ENCODE assay signal across 15 mouse cellular contexts in genomic region chr11:118174752-118175151, GRCm38 (mm10). TPM values are rescaled to one million over a fixed set of nuclear protein-coding genes. Genes with fewer than 3 reads are reported as not detected.
DNase-seq lines count a peak whose midpoint lies in the region; ATAC-seq and TF ChIP-seq lines count a peak whose summit lies in the region.
"Had no signal": no experiment of that assay in that cellular context is flagged by ENCODE, and none has a peak within 500 bp of the region (broad histone marks: within the 10 kb centered on the region; RNA-seq: fewer than 3 reads in every experiment).

No protein-coding gene starts in this region.

- 81% methylated on average over 7 of the region's 7 CpGs for WGBS in liver, adult 2 months
- 90% methylated on average over 7 of the region's 7 CpGs for WGBS in liver, embryonic 11.5 days
- 29% methylated on average over 7 of the region's 7 CpGs for WGBS in heart, embryonic 15.5 days
- 70% methylated on average over 7 of the region's 7 CpGs for WGBS in stomach, embryonic 15.5 days
- 88% methylated on average over 7 of the region's 7 CpGs for WGBS in kidney, embryonic 16.5 days

- no peak for TF ChIP-seq CTCF in liver, adult 2 months (IDR thresholded peaks at IDR 0.05; ENCODE audit: low read depth, low read length)

- H3K9ac ChIP-seq in liver, adult 2 months (ENCODE audit: low read depth, low read length) = no peak overlapping the region
- H3K9ac ChIP-seq in liver, embryonic 11.5 days (ENCODE audit: low read depth, low read length) = no peak overlapping the region
- H3K9ac ChIP-seq in heart, embryonic 15.5 days = no peak overlapping the region
- H3K9ac ChIP-seq in stomach, embryonic 15.5 days = no peak overlapping the region
- H3K9ac ChIP-seq in kidney, embryonic 16.5 days (replicated peaks; ENCODE audit: low read length) = no peak overlapping the region
- H3K9ac ChIP-seq: hindbrain, embryonic 12.5 days; liver, embryonic 15.5 days had no signal

- no peak for TF ChIP-seq POLR2A in liver, adult 2 months (IDR thresholded peaks at IDR 0.05; ENCODE audit: extremely low read depth, insufficient read depth, low read length)

- DNase-seq in liver, adult 2 months (ENCODE audit: extremely low read depth, low read depth, low spot score) = peak; percentile 24
- DNase-seq in liver, embryonic 11.5 days (ENCODE audit: low spot score) = no peak
- DNase-seq in heart, adult 11 months = peak; percentile 97
- no peak for DNase-seq in left cerebral cortex, postnatal 25 days (ENCODE audit: low spot score in 2 of 2)
- DNase-seq: cerebellum, adult 8-10 months; kidney, adult 18-20 months; midbrain, embryonic 14.5 days; thymus, adult 2 months had no signal

- no peak overlapping the region for H3K27ac ChIP-seq in liver, adult 2 months (replicated peaks; ENCODE audit: insufficient read depth, low read depth, low read length)
- no peak overlapping the region for H3K27ac ChIP-seq in liver, embryonic 11.5 days (ENCODE audit: low read depth, low read length)
- H3K27ac ChIP-seq in heart, embryonic 15.5 days = peak overlapping the region; percentile 88
- H3K27ac ChIP-seq in stomach, embryonic 15.5 days = no peak overlapping the region
- H3K27ac ChIP-seq in kidney, embryonic 16.5 days (ENCODE audit: low read length) = no peak overlapping the region
- H3K27ac ChIP-seq: hindbrain, embryonic 12.5 days; liver, embryonic 15.5 days had no signal

- no peak for ATAC-seq in liver, embryonic 11.5 days (replicated peaks; ENCODE audit: low FRiP score)
- ATAC-seq in heart, embryonic 15.5 days (replicated peaks; ENCODE audit: insufficient number of reproducible peaks, insufficient read depth, low FRiP score, low read depth) = peak; percentile 74
- ATAC-seq in stomach, embryonic 15.5 days (ENCODE audit: insufficient read depth, low FRiP score, low read depth) = peak; percentile 43; the same call in 1 of the 2 replicates
- no peak for ATAC-seq in kidney, embryonic 16.5 days (ENCODE audit: low FRiP score, low TSS enrichment)
- ATAC-seq: activated CD4-positive, CD25-positive, alpha-beta regulatory T cell, adult 4 months had no signal

- no peaks in the 10 kb centered on the region for H3K4me1 ChIP-seq in liver, adult 2 months (ENCODE audit: control insufficient read depth, insufficient read depth, low read length)
- H3K4me1 ChIP-seq in liver, embryonic 11.5 days (replicated peaks; ENCODE audit: control insufficient read depth, insufficient read depth, low read length) = no peaks in the 10 kb centered on the region
- H3K4me1 ChIP-seq in heart, embryonic 15.5 days (replicated peaks) = peaks cover 56% of the 10 kb centered on the region
- no peaks in the 10 kb centered on the region for H3K4me1 ChIP-seq in stomach, embryonic 15.5 days
- H3K4me1 ChIP-seq in kidney, embryonic 16.5 days (ENCODE audit: insufficient read depth, low read length) = no peaks in the 10 kb centered on the region
- H3K4me1 ChIP-seq: hindbrain, embryonic 12.5 days; liver, embryonic 15.5 days had no signal

- H3K79me2 ChIP-seq in liver, adult 2 months (ENCODE audit: control insufficient read depth, insufficient read depth, low read length) = no peaks in the 10 kb centered on the region

- peaks cover 44% of the 10 kb centered on the region for H3K36me3 ChIP-seq in liver, adult 2 months (ENCODE audit: control insufficient read depth, insufficient read depth, low read length)
- H3K36me3 ChIP-seq in liver, embryonic 11.5 days (ENCODE audit: control insufficient read depth, insufficient read depth, low read length) = peaks cover 2% of the 10 kb centered on the region; the same call in 1 of the 2 replicates
- H3K36me3 ChIP-seq in heart, embryonic 15.5 days = peaks cover 30% of the 10 kb centered on the region
- peaks cover 8% of the 10 kb centered on the region; the same call in 1 of the 2 replicates for H3K36me3 ChIP-seq in stomach, embryonic 15.5 days
- H3K36me3 ChIP-seq in kidney, embryonic 16.5 days (ENCODE audit: insufficient read depth, low read length) = peaks cover 31% of the 10 kb centered on the region

- H3K27me3 ChIP-seq in liver, adult 2 months (ENCODE audit: control insufficient read depth, insufficient read depth, low read length) = no peaks in the 10 kb centered on the region
- no peaks in the 10 kb centered on the region for H3K27me3 ChIP-seq in liver, embryonic 11.5 days (replicated peaks; ENCODE audit: control insufficient read depth, insufficient read depth, low read length)
- no peaks in the 10 kb centered on the region for H3K27me3 ChIP-seq in heart, embryonic 15.5 days
- H3K27me3 ChIP-seq in stomach, embryonic 15.5 days (replicated peaks) = no peaks in the 10 kb centered on the region
- no peaks in the 10 kb centered on the region for H3K27me3 ChIP-seq in kidney, embryonic 16.5 days (ENCODE audit: insufficient read depth, low read length)
- H3K27me3 ChIP-seq: hindbrain, embryonic 12.5 days; liver, embryonic 15.5 days had no signal

- no peak overlapping the region for H3K4me3 ChIP-seq in liver, adult 2 months (ENCODE audit: insufficient read depth, low read depth, low read length)
- H3K4me3 ChIP-seq in liver, embryonic 11.5 days (ENCODE audit: low read depth, low read length) = no peak overlapping the region
- H3K4me3 ChIP-seq in heart, embryonic 15.5 days = no peak overlapping the region
- H3K4me3 ChIP-seq in stomach, embryonic 15.5 days (replicated peaks) = no peak overlapping the region
- no peak overlapping the region for H3K4me3 ChIP-seq in kidney, embryonic 16.5 days (ENCODE audit: low read length)
- H3K4me3 ChIP-seq: hindbrain, embryonic 12.5 days; liver, embryonic 15.5 days had no signal

- no peak overlapping the region for H3K4me2 ChIP-seq in liver, embryonic 11.5 days
- H3K4me2 ChIP-seq in heart, embryonic 15.5 days = 0 out of 2 replicates have a peak overlapping the region, but pooled peaks have one; percentile 32
- no peak overlapping the region for H3K4me2 ChIP-seq in stomach, embryonic 15.5 days
- H3K4me2 ChIP-seq in kidney, embryonic 16.5 days (replicated peaks; ENCODE audit: low read depth, low read length) = no peak overlapping the region
- H3K4me2 ChIP-seq: hindbrain, embryonic 12.5 days; liver, embryonic 15.5 days had no signal

- no peaks in the 10 kb centered on the region for H3K9me3 ChIP-seq in liver, embryonic 11.5 days (ENCODE audit: control insufficient read depth, low read length)
- no peaks in the 10 kb centered on the region for H3K9me3 ChIP-seq in heart, embryonic 15.5 days (replicated peaks)
- no peaks in the 10 kb centered on the region for H3K9me3 ChIP-seq in stomach, embryonic 15.5 days
- H3K9me3 ChIP-seq in kidney, embryonic 16.5 days (ENCODE audit: low read length) = no peaks in the 10 kb centered on the region
- H3K9me3 ChIP-seq: G1E; hindbrain, embryonic 12.5 days; liver, embryonic 15.5 days had no signal

- intact Hi-C loops in left cerebral cortex, postnatal 25 days (cut with DNase I) = no loop called here

RNA-seq across cellular contexts. Expression of gene Dnah17, which starts 44.3 kb away (rescaled TPM):
- under 0.01 TPM in 2 replicates for total RNA-seq in liver, adult 2 months (2014; rRNA removed)
- polyA plus RNA-seq in liver, adult 2 months (2012; rRNA removed) = under 0.01 TPM in 2 replicates
- 0.09 and 0.11 TPM in 2 replicates for polyA plus RNA-seq in liver, embryonic 11.5 days (2014; fragmentation: Nextera tagmentation; extraction: Ambion mirVana)
- 0.06 and 0.15 TPM in 2 replicates for polyA plus RNA-seq in heart, embryonic 15.5 days (2015; fragmentation: Nextera tagmentation; extraction: Ambion mirVana)
- polyA plus RNA-seq in stomach, embryonic 15.5 days (2015; fragmentation: Nextera tagmentation; extraction: Ambion mirVana) = 0.10 and 0.15 TPM in 2 replicates
- 0.16 and 0.19 TPM in 2 replicates for polyA plus RNA-seq in kidney, embryonic 16.5 days (2015; fragmentation: Nextera tagmentation; extraction: Ambion mirVana)
- total RNA-seq in left cerebral cortex, postnatal 25 days (2021) = under 1 TPM; 0.05 to 0.14 TPM
- polyA plus RNA-seq: G1E had no signal

Comparison
In these comparisons a context has a peak if more than half of its experiments do, and no peak if none do; other contexts are left out.
1. DNase-seq: peak in liver, adult 2 months (single experiment) and heart, adult 11 months (single experiment); none in liver, embryonic 11.5 days (single experiment) and left cerebral cortex, postnatal 25 days (0 of 2).
2. ATAC-seq: peak in heart, embryonic 15.5 days (single experiment) and stomach, embryonic 15.5 days (single experiment); none in liver, embryonic 11.5 days (single experiment) and kidney, embryonic 16.5 days (single experiment).